In genomic region chr11:78152299-78153231, GRCm38 (mm10) we compare ENCODE assay signal across 8 mouse cellular contexts. TPM values are rescaled to one million over a fixed set of nuclear protein-coding genes. Genes with fewer than 3 reads are reported as not detected.
DNase-seq lines count a peak whose midpoint lies in the region; ATAC-seq and TF ChIP-seq lines count a peak whose summit lies in the region.

No protein-coding gene starts in this region.

- no peaks in the 10 kb centered on the region for H3K4me1 ChIP-seq in forebrain, postnatal 0 days (ENCODE audit: insufficient read depth)
- H3K4me1 ChIP-seq in hindbrain, embryonic 15.5 days (replicated peaks) = peaks cover 46% of the 10 kb centered on the region
- H3K4me1 ChIP-seq in neural tube, embryonic 15.5 days = peaks cover 41% of the 10 kb centered on the region

- peak; percentile 85 for ATAC-seq in forebrain, postnatal 0 days
- peak; percentile 84 for ATAC-seq in hindbrain, embryonic 15.5 days (ENCODE audit: low FRiP score, low read depth)
- ATAC-seq in neural tube, embryonic 15.5 days (ENCODE audit: low FRiP score) = peak; percentile 79

- H3K36me3 ChIP-seq in forebrain, postnatal 0 days (ENCODE audit: insufficient read depth) = peaks cover 63% of the 10 kb centered on the region
- H3K36me3 ChIP-seq in hindbrain, embryonic 15.5 days = peaks cover 41% of the 10 kb centered on the region
- H3K36me3 ChIP-seq in neural tube, embryonic 15.5 days = peaks cover 69% of the 10 kb centered on the region

- 25% methylated on average over 9 of the region's 9 CpGs for WGBS in forebrain, postnatal 0 days
- 32% methylated on average over 9 of the region's 9 CpGs for WGBS in hindbrain, embryonic 15.5 days
- WGBS in neural tube, embryonic 15.5 days = 32% methylated on average over 9 of the region's 9 CpGs

- H3K4me2 ChIP-seq in forebrain, postnatal 0 days (ENCODE audit: low read depth) = no peak overlapping the region
- peak overlapping the region; percentile 18 for H3K4me2 ChIP-seq in hindbrain, embryonic 15.5 days
- H3K4me2 ChIP-seq in neural tube, embryonic 15.5 days = peak overlapping the region; percentile 9; the same call in 1 of the 2 replicates

- TF ChIP-seq CTCF in forebrain, postnatal 0 days (IDR thresholded peaks at IDR 0.05; ENCODE audit: low read depth) = no peak

- DNase-seq in urinary bladder, adult 2 months (ENCODE audit: low spot score) = peak; percentile 26
- DNase-seq in urinary bladder, postnatal 10 days (ENCODE audit: low spot score) = no peak
- peak; percentile 85 for DNase-seq in forebrain, postnatal 0 days
- DNase-seq in left cerebral cortex, adult 18-20 months (ENCODE audit: low spot score in 2 of 2) = peak; percentile 67 to 71
- DNase-seq in thymus, adult 18-20 months = no peak
- no peak for DNase-seq in embryo, embryonic 9.5 days (ENCODE audit: extremely low spot score)

- H3K9me3 ChIP-seq in forebrain, postnatal 0 days (ENCODE audit: low read length) = no peaks in the 10 kb centered on the region
- no peaks in the 10 kb centered on the region for H3K9me3 ChIP-seq in hindbrain, embryonic 15.5 days
- H3K9me3 ChIP-seq in neural tube, embryonic 15.5 days (replicated peaks) = no peaks in the 10 kb centered on the region

- no peaks in the 10 kb centered on the region for H3K27me3 ChIP-seq in forebrain, postnatal 0 days (ENCODE audit: insufficient read depth, low read length)
- H3K27me3 ChIP-seq in hindbrain, embryonic 15.5 days = no peaks in the 10 kb centered on the region
- no peaks in the 10 kb centered on the region for H3K27me3 ChIP-seq in neural tube, embryonic 15.5 days (replicated peaks)

- H3K27ac ChIP-seq in forebrain, postnatal 0 days (ENCODE audit: low read depth, low read length) = peak overlapping the region; percentile 81
- H3K27ac ChIP-seq in hindbrain, embryonic 15.5 days (replicated peaks) = peak overlapping the region; percentile 85
- H3K27ac ChIP-seq in neural tube, embryonic 15.5 days (replicated peaks) = peak overlapping the region; percentile 82

- 0 out of 2 replicates have a peak overlapping the region, but pooled peaks have one; percentile 10 for H3K9ac ChIP-seq in forebrain, postnatal 0 days
- no peak overlapping the region for H3K9ac ChIP-seq in hindbrain, embryonic 15.5 days
- 0 out of 2 replicates have a peak overlapping the region, but pooled peaks have one; percentile 8 for H3K9ac ChIP-seq in neural tube, embryonic 15.5 days (replicated peaks)

- no peak overlapping the region for H3K4me3 ChIP-seq in forebrain, postnatal 0 days (ENCODE audit: low read depth, low read length)
- H3K4me3 ChIP-seq in hindbrain, embryonic 15.5 days = no peak overlapping the region
- H3K4me3 ChIP-seq in neural tube, embryonic 15.5 days (replicated peaks) = no peak overlapping the region

RNA-seq across cellular contexts. Expression of gene Traf4, which starts 12.8 kb away (rescaled TPM):
- polyA plus RNA-seq in urinary bladder, adult 2 months (2012; rRNA removed) = 20.4 and 26.1 TPM in 2 replicates
- total RNA-seq in forebrain, postnatal 0 days (2014; rRNA removed) = 99.0 and 107 TPM in 2 replicates
- 104 and 131 TPM in 2 replicates for polyA plus RNA-seq in forebrain, postnatal 0 days (2015; fragmentation: Nextera tagmentation; extraction: Ambion mirVana)
- polyA plus RNA-seq in hindbrain, embryonic 15.5 days (2015; fragmentation: Nextera tagmentation; extraction: Ambion mirVana) = 98.7 and 102 TPM in 2 replicates
- 1 to 10 TPM; 9.7 TPM for total RNA-seq in left cerebral cortex, adult 18-20 months (2021)
- polyA plus RNA-seq in neural tube, embryonic 15.5 days (2015; fragmentation: Nextera tagmentation; extraction: Ambion mirVana) = 82.1 and 85.4 TPM in 2 replicates

RNA-seq across cellular contexts. Expression of gene Nek8, which starts 23.9 kb away (rescaled TPM):
- 14.4 and 19.7 TPM in 2 replicates for polyA plus RNA-seq in urinary bladder, adult 2 months (2012; rRNA removed)
- 4.7 and 6.1 TPM in 2 replicates for total RNA-seq in forebrain, postnatal 0 days (2014; rRNA removed)
- 5.5 and 5.7 TPM in 2 replicates for polyA plus RNA-seq in forebrain, postnatal 0 days (2015; fragmentation: Nextera tagmentation; extraction: Ambion mirVana)
- 7.5 and 8.5 TPM in 2 replicates for polyA plus RNA-seq in hindbrain, embryonic 15.5 days (2015; fragmentation: Nextera tagmentation; extraction: Ambion mirVana)
- 1 to 10 TPM; 3.2 to 3.5 TPM for total RNA-seq in left cerebral cortex, adult 18-20 months (2021)
- 7.0 and 9.7 TPM in 2 replicates for polyA plus RNA-seq in neural tube, embryonic 15.5 days (2015; fragmentation: Nextera tagmentation; extraction: Ambion mirVana)

RNA-seq across cellular contexts. Expression of gene Tlcd1, which starts 23.9 kb away (rescaled TPM):
- polyA plus RNA-seq in urinary bladder, adult 2 months (2012; rRNA removed) = 24.1 and 33.5 TPM in 2 replicates
- total RNA-seq in forebrain, postnatal 0 days (2014; rRNA removed) = 15.3 and 22.0 TPM in 2 replicates
- 13.9 and 19.0 TPM in 2 replicates for polyA plus RNA-seq in forebrain, postnatal 0 days (2015; fragmentation: Nextera tagmentation; extraction: Ambion mirVana)
- 12.8 and 13.2 TPM in 2 replicates for polyA plus RNA-seq in hindbrain, embryonic 15.5 days (2015; fragmentation: Nextera tagmentation; extraction: Ambion mirVana)
- total RNA-seq in left cerebral cortex, adult 18-20 months (2021) = 10 to 100 TPM; 25.3 to 33.8 TPM
- 19.3 and 20.0 TPM in 2 replicates for polyA plus RNA-seq in neural tube, embryonic 15.5 days (2015; fragmentation: Nextera tagmentation; extraction: Ambion mirVana)

RNA-seq across cellular contexts. Expression of gene Rpl23a, which starts 30.8 kb away (rescaled TPM):
- 2,424 and 3,048 TPM in 2 replicates for polyA plus RNA-seq in urinary bladder, adult 2 months (2012; rRNA removed)
- total RNA-seq in forebrain, postnatal 0 days (2014; rRNA removed) = 772 and 968 TPM in 2 replicates
- polyA plus RNA-seq in forebrain, postnatal 0 days (2015; fragmentation: Nextera tagmentation; extraction: Ambion mirVana) = 938 and 1,223 TPM in 2 replicates
- polyA plus RNA-seq in hindbrain, embryonic 15.5 days (2015; fragmentation: Nextera tagmentation; extraction: Ambion mirVana) = 743 and 824 TPM in 2 replicates
- total RNA-seq in left cerebral cortex, adult 18-20 months (2021) = 100 to 1,000 TPM; 729 to 741 TPM
- 774 and 869 TPM in 2 replicates for polyA plus RNA-seq in neural tube, embryonic 15.5 days (2015; fragmentation: Nextera tagmentation; extraction: Ambion mirVana)

RNA-seq across cellular contexts. Expression of gene Rab34, which starts 35.7 kb away (rescaled TPM):
- polyA plus RNA-seq in urinary bladder, adult 2 months (2012; rRNA removed) = 66.7 and 79.2 TPM in 2 replicates
- 76.9 and 83.5 TPM in 2 replicates for total RNA-seq in forebrain, postnatal 0 days (2014; rRNA removed)
- 50.8 and 55.5 TPM in 2 replicates for polyA plus RNA-seq in forebrain, postnatal 0 days (2015; fragmentation: Nextera tagmentation; extraction: Ambion mirVana)
- 58.0 and 65.7 TPM in 2 replicates for polyA plus RNA-seq in hindbrain, embryonic 15.5 days (2015; fragmentation: Nextera tagmentation; extraction: Ambion mirVana)
- 10 to 100 TPM; 15.2 to 18.0 TPM for total RNA-seq in left cerebral cortex, adult 18-20 months (2021)
- 66.1 and 71.0 TPM in 2 replicates for polyA plus RNA-seq in neural tube, embryonic 15.5 days (2015; fragmentation: Nextera tagmentation; extraction: Ambion mirVana)

Comparison
In these comparisons a context has a peak if more than half of its experiments do, and no peak if none do; other contexts are left out.
1. DNase-seq: peak in urinary bladder, adult 2 months (single experiment), forebrain, postnatal 0 days (single experiment) and left cerebral cortex, adult 18-20 months (2 of 2); none in urinary bladder, postnatal 10 days (single experiment), thymus, adult 18-20 months (0 of 2) and embryo, embryonic 9.5 days (single experiment).
2. Peak in every context shown above with its lines, with median percentiles within 50 percentile points of each other: ATAC-seq and H3K27ac ChIP-seq.